Mouse (Mus musculus) forebrain, postnatal 0 days (tissue): ENCODE results near the gene Zfyve27. TPM values are rescaled to one million over a fixed set of nuclear protein-coding genes. Genes with fewer than 3 reads are reported as not detected.

Source experiments
- ATAC-seq: fragments of 200-750 bp; cut with Nextera tagmentation; 2 replicates; pipeline ENCODE4 v1.8.0; 2017; ENCODE audit warnings: mild to moderate bottlenecking, moderate library complexity
- DNase-seq: peaks from one replicate; pipeline ENCODE4 v3.0.0-alpha.2; 2015
- H3K27ac ChIP-seq: fragments of 300-500 bp; sonication (generic); 2 replicates; pipeline ENCODE4 v1.5.1; 2014; ENCODE audit warnings: low read depth, mild to moderate bottlenecking, antibody characterized with exemption, low read length, moderate library complexity, mixed read lengths
- H3K27me3 ChIP-seq: fragments of 300-500 bp; sonication (generic); 2 replicates; pipeline ENCODE4 v1.6.1; 2014; ENCODE audit warnings: mild to moderate bottlenecking, low read length, mixed read lengths; ENCODE audit not compliant: insufficient read depth
- H3K36me3 ChIP-seq: fragments of 300-500 bp; sonication (generic); 2 replicates; pipeline ENCODE4 v1.6.1; 2014; ENCODE audit warnings: mild to moderate bottlenecking, moderate library complexity; ENCODE audit not compliant: insufficient read depth
- H3K4me1 ChIP-seq: fragments of 300-500 bp; sonication (generic); 2 replicates; pipeline ENCODE4 v1.6.1; 2014; ENCODE audit warnings: antibody characterized with exemption; ENCODE audit not compliant: insufficient read depth
- H3K4me2 ChIP-seq: fragments of 300-500 bp; sonication (generic); 2 replicates; pipeline ENCODE4 v1.6.1; 2014; ENCODE audit warnings: low read depth, mild to moderate bottlenecking, moderate library complexity
- H3K4me3 ChIP-seq: fragments of 300-500 bp; sonication (generic); 2 replicates; pipeline ENCODE4 v1.5.1; 2014; ENCODE audit warnings: low read depth, low read length, mixed read lengths
- H3K9ac ChIP-seq: fragments of 300-500 bp; sonication (generic); 2 replicates; pipeline ENCODE4 v1.6.1; 2014; ENCODE audit warnings: mild to moderate bottlenecking
- H3K9me3 ChIP-seq: fragments of 300-500 bp; sonication (generic); 2 replicates; pipeline ENCODE4 v1.6.1; 2016; ENCODE audit warnings: low read length
- CTCF ChIP-seq: sonication (generic); IDR thresholded peaks from 2 replicates; pipeline ENCODE4 v1.5.1; 2016; ENCODE audit warnings: antibody characterized with exemption, control low read depth, low read depth
- WGBS: fragments of 180-500 bp; shearing (Covaris S2); extraction: QIAGEN DNeasy Blood & Tissue Kit; methylation state at CpG from one replicate; pipeline ENCODE4 v1.1.7; 2014; 5-methylcytosine and 5-hydroxymethylcytosine counted together
- polyA plus RNA-seq: library from polyadenylated mRNA; unstranded; fragments of >200 nt; fragmentation: Nextera tagmentation; extraction: Ambion mirVana; gene quantifications from 2 replicates; pipeline ENCODE4 v1.2.1, GENCODE M21; 2015
- total RNA-seq: library from RNA; depleted of rRNA; stranded (reverse); fragments of >200 nt; gene quantifications from 2 replicates; pipeline ENCODE4 v1.2.3, GENCODE M21; 2014

Gene Zfyve27
- total and polyA plus RNA-seq, 2 experiments from 2014 or later: 44.1 to 94.4 TPM

- TF ChIP-seq CTCF: peak; percentile 89
- no peak overlapping the region for H3K4me3 ChIP-seq
- H3K4me2 ChIP-seq: peak overlapping the region; percentile 28
- DNase-seq: peak; percentile 87
- no peaks in the 10 kb centered on the region for H3K27me3 ChIP-seq
- H3K4me1 ChIP-seq: peaks cover 4% of the 10 kb centered on the region; the same call in 1 of the 2 replicates
- WGBS: 2% methylated on average over 12 of the region's 12 CpGs
- H3K9ac ChIP-seq: peak overlapping the region; percentile 28; the same call in 1 of the 2 replicates
- no peak overlapping the region for H3K27ac ChIP-seq
- ATAC-seq: no peak
- no peaks in the 10 kb centered on the region for H3K9me3 ChIP-seq
- no peaks in the 10 kb centered on the region for H3K36me3 ChIP-seq
Observed at GRCm38 (mm10) chr19:42166130-42166529, 2.4 kb downstream of the Zfyve27 start.

GRCm38 (mm10) chr19:42166766-42167165 is 3.0 kb downstream of the Zfyve27 start:
- ATAC-seq (no peak), DNase-seq (no peak)

GRCm38 (mm10) chr19:42167489-42167888 is 3.7 kb downstream of the Zfyve27 start:
- no peak for ATAC-seq

More at GRCm38 (mm10) chr19:42166766-42167165, 3.0 kb downstream of the Zfyve27 start:
- Histone ChIP-seq H3K36me3 (no peaks in the 10 kb centered on the region), H3K27ac (no peak overlapping the region), H3K9me3 (no peaks in the 10 kb centered on the region), H3K4me3 (no peak overlapping the region), H3K4me1 (peaks cover 10% of the 10 kb centered on the region), H3K9ac (no peak overlapping the region), H3K27me3 (no peaks in the 10 kb centered on the region), H3K4me2 (no peak overlapping the region)
- 50% methylated on average over 3 of the region's 3 CpGs for WGBS
- TF ChIP-seq CTCF: no peak

GRCm38 (mm10) chr19:42169322-42169975 is 5.7 kb downstream of the Zfyve27 start:
- TF ChIP-seq CTCF: no peak
- no peak for ATAC-seq

More at GRCm38 (mm10) chr19:42167489-42167888, 3.7 kb downstream of the Zfyve27 start:
- Histone ChIP-seq H3K4me3 (no peak overlapping the region), H3K36me3 (no peaks in the 10 kb centered on the region), H3K9me3 (no peaks in the 10 kb centered on the region), H3K27ac (no peak overlapping the region), H3K27me3 (no peaks in the 10 kb centered on the region), H3K4me1 (peaks cover 14% of the 10 kb centered on the region), H3K9ac (no peak overlapping the region), H3K4me2 (no peak overlapping the region)
- 61% methylated on average over 9 of the region's 9 CpGs for WGBS
- DNase-seq: no peak
- no peak for TF ChIP-seq CTCF

GRCm38 (mm10) chr19:42170025-42170969 is 6.5 kb downstream of the Zfyve27 start:
- Histone ChIP-seq H3K9me3 (no peaks in the 10 kb centered on the region), H3K4me3 (peak overlapping the region; percentile 78), H3K36me3 (no peaks in the 10 kb centered on the region), H3K27ac (peak overlapping the region; percentile 42; the same call in 1 of the 2 replicates), H3K9ac (peak overlapping the region; percentile 84), H3K27me3 (no peaks in the 10 kb centered on the region), H3K4me1 (peaks cover 14% of the 10 kb centered on the region), H3K4me2 (peak overlapping the region; percentile 82)
- TF ChIP-seq CTCF: 0 out of 2 replicates have a peak, but pooled peaks have one; percentile 11
- ATAC-seq (peak; percentile 97), DNase-seq (peak; percentile 97)
- 4% methylated on average over 49 of the region's 56 CpGs for WGBS

More at GRCm38 (mm10) chr19:42169322-42169975, 5.7 kb downstream of the Zfyve27 start:
- H3K4me1 ChIP-seq: peaks cover 14% of the 10 kb centered on the region
- H3K27ac ChIP-seq: no peak overlapping the region
- H3K9ac ChIP-seq: 0 out of 2 replicates have a peak overlapping the region, but pooled peaks have one; percentile 6
- no peak overlapping the region for H3K4me3 ChIP-seq
- no peak overlapping the region for H3K4me2 ChIP-seq
- H3K36me3 ChIP-seq: no peaks in the 10 kb centered on the region
- no peaks in the 10 kb centered on the region for H3K9me3 ChIP-seq
- 68% methylated on average over 10 of the region's 10 CpGs for WGBS
- no peak for DNase-seq
- no peaks in the 10 kb centered on the region for H3K27me3 ChIP-seq

- DNase-seq (no peak), ATAC-seq (no peak)
- 86% methylated on average over 7 of the region's 7 CpGs for WGBS
- H3K4me2 ChIP-seq: no peak overlapping the region
- H3K4me3 ChIP-seq: no peak overlapping the region
- no peak overlapping the region for H3K9ac ChIP-seq
- H3K27ac ChIP-seq: no peak overlapping the region
- H3K27me3 ChIP-seq: no peaks in the 10 kb centered on the region
- peaks cover 3% of the 10 kb centered on the region for H3K4me1 ChIP-seq
- no peaks in the 10 kb centered on the region for H3K9me3 ChIP-seq
- TF ChIP-seq CTCF: no peak
- peaks cover 25% of the 10 kb centered on the region for H3K36me3 ChIP-seq
Observed at GRCm38 (mm10) chr19:42176841-42177240, 13.1 kb downstream of the Zfyve27 start.
